Mouse (Mus musculus) lung, embryonic 14.5 days (tissue): ENCODE measurements around the gene Drc1. TPM values are rescaled to one million over a fixed set of nuclear protein-coding genes. Genes with fewer than 3 reads are reported as not detected.
A peak's percentile ranks its signal among the peaks of the same experiment; 100 is the strongest.

ENCODE experiments used
- ATAC-seq: fragments of 200-750 bp; cut with Nextera tagmentation; 2 replicates; pipeline ENCODE4 v1.8.0; 2017; ENCODE audit warnings: mild to moderate bottlenecking, moderate TSS enrichment, moderate library complexity; ENCODE audit not compliant: insufficient read depth
- DNase-seq: peaks from one replicate; pipeline ENCODE4 v3.0.0-alpha.2; 2015
- H3K27ac ChIP-seq: fragments of 300-500 bp; sonication (generic); 2 replicates; pipeline ENCODE4 v1.5.1; 2014; ENCODE audit warnings: low read depth, mild to moderate bottlenecking, moderate library complexity
- H3K27me3 ChIP-seq: fragments of 300-500 bp; sonication (generic); 2 replicates; pipeline ENCODE4 v1.6.1; 2014; ENCODE audit warnings: low read length, control low read depth; ENCODE audit not compliant: insufficient read depth
- H3K36me3 ChIP-seq: fragments of 300-500 bp; sonication (generic); 2 replicates; pipeline ENCODE4 v1.6.1; 2014; ENCODE audit warnings: control low read depth; ENCODE audit not compliant: insufficient read depth
- H3K4me1 ChIP-seq: fragments of 300-500 bp; sonication (generic); 2 replicates; pipeline ENCODE4 v1.6.1; 2014; ENCODE audit warnings: antibody characterized with exemption, control low read depth; ENCODE audit not compliant: insufficient read depth
- H3K4me2 ChIP-seq: fragments of 300-500 bp; sonication (generic); 2 replicates; pipeline ENCODE4 v1.6.1; 2014; ENCODE audit warnings: mild to moderate bottlenecking
- H3K4me3 ChIP-seq: fragments of 300-500 bp; sonication (generic); 2 replicates; pipeline ENCODE4 v1.5.1; 2014; ENCODE audit warnings: low read depth, low read length
- H3K9ac ChIP-seq: fragments of 300-500 bp; sonication (generic); 2 replicates; pipeline ENCODE4 v1.6.1; 2014
- H3K9me3 ChIP-seq: fragments of 300-500 bp; sonication (generic); 2 replicates; pipeline ENCODE4 v1.6.1; 2016; ENCODE audit warnings: low read depth, low read length, control low read depth
- CTCF ChIP-seq: IDR thresholded peaks from 2 replicates; pipeline ENCODE4 v1.5.1; 2016; ENCODE audit warnings: antibody characterized with exemption, low read depth
- WGBS: fragments of 180-500 bp; shearing (Covaris S2); extraction: QIAGEN DNeasy Blood & Tissue Kit; methylation state at CpG from one replicate; pipeline ENCODE4 v1.1.7; 2014; 5-methylcytosine and 5-hydroxymethylcytosine counted together
- polyA plus RNA-seq: library from polyadenylated mRNA; unstranded; fragments of >200 nt; fragmentation: Nextera tagmentation; extraction: Ambion mirVana; gene quantifications from 2 replicates; pipeline ENCODE4 v1.2.1, GENCODE M21; 2014

The Drc1 gene
- polyA plus RNA-seq, 1 experiment from 2014 or later: 0.46 TPM

DNA sequence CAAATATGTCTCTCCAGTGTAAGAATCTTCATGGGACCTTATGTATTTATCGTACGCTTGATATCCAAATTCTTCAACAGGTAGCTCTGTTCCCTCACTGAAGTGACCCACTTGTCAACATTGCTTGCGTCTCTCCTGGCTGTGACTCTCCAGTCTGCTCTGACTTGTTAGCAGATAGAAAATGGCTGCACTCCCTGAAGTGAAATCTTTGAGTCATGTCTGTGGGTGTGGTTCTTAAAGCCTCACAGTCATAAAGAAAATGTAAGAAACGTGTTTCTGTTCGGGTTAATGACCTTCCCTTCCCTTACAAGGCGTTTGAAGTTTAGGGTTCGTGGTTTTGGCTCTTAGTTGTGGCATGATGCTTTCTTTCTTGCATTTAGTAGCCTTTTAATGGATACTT, 40.6 kb upstream of the Drc1 start:
- Histone ChIP-seq H3K27ac (no peak overlapping the region), H3K4me3 (no peak overlapping the region), H3K4me1 (0 out of 2 replicates have a peak, but pooled peaks cover 9% of the 10 kb centered on the region), H3K9ac (no peak overlapping the region), H3K27me3 (no peaks in the 10 kb centered on the region), H3K9me3 (no peaks in the 10 kb centered on the region), H3K4me2 (no peak overlapping the region), H3K36me3 (no peaks in the 10 kb centered on the region)
- no peak for TF ChIP-seq CTCF
- ATAC-seq (no peak), DNase-seq (no peak)
- WGBS: 76% methylated on average over 7 of the region's 7 CpGs

GRCm38 (mm10) chr5:30242410-30242809, 38.8 kb upstream of the Drc1 start:
- WGBS: 23% methylated on average over 1 of the region's 1 CpGs
- Histone ChIP-seq H3K4me1 (peaks cover 13% of the 10 kb centered on the region; the same call in 1 of the 2 replicates), H3K36me3 (no peaks in the 10 kb centered on the region), H3K9me3 (no peaks in the 10 kb centered on the region), H3K4me2 (no peak overlapping the region), H3K27me3 (no peaks in the 10 kb centered on the region), H3K27ac (no peak overlapping the region), H3K4me3 (no peak overlapping the region), H3K9ac (no peak overlapping the region)
- TF ChIP-seq CTCF: no peak
- DNase-seq (peak; percentile 47), ATAC-seq (peak; percentile 13; the same call in 1 of the 2 replicates)

DNA sequence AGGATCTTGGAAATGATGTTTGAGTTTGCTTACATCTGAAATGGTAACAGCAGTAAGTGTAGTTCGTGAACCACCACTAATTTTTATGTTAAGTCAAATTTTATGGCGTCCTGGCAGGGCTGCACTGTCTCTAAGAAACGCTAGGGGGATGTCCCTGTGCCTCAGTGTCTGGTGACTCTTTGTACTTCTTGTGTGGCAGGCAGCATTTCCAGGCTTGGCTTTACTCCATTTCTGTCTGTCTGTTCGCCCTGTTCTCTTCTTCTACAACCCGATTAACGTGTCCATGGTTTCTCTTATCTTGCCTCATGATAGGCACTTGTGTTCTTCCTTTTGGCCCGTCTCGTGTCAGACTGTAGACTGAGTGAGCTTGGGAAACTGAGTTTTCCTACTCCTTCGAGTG, 37.4 kb upstream of the Drc1 start:
- H3K9ac ChIP-seq: no peak overlapping the region
- H3K27ac ChIP-seq: no peak overlapping the region
- H3K4me2 ChIP-seq: no peak overlapping the region
- no peaks in the 10 kb centered on the region for H3K27me3 ChIP-seq
- H3K4me3 ChIP-seq: no peak overlapping the region
- peak; percentile 80 for DNase-seq
- TF ChIP-seq CTCF: peak; percentile 65
- no peaks in the 10 kb centered on the region for H3K36me3 ChIP-seq
- peaks cover 13% of the 10 kb centered on the region; the same call in 1 of the 2 replicates for H3K4me1 ChIP-seq
- peak; percentile 29; the same call in 1 of the 2 replicates for ATAC-seq
- WGBS: 38% methylated on average over 9 of the region's 9 CpGs
- H3K9me3 ChIP-seq: no peaks in the 10 kb centered on the region

- Histone ChIP-seq H3K4me3 (no peak overlapping the region), H3K27me3 (no peaks in the 10 kb centered on the region), H3K36me3 (0 out of 2 replicates have a peak, but pooled peaks cover 10% of the 10 kb centered on the region), H3K4me2 (no peak overlapping the region), H3K9me3 (no peaks in the 10 kb centered on the region), H3K9ac (no peak overlapping the region), H3K27ac (no peak overlapping the region), H3K4me1 (peaks cover 13% of the 10 kb centered on the region; the same call in 1 of the 2 replicates)
- ATAC-seq: peak; percentile 13; the same call in 1 of the 2 replicates
- no peak for TF ChIP-seq CTCF
- 42% methylated on average over 9 of the region's 9 CpGs for WGBS
- peak; percentile 70 for DNase-seq
Measured at GRCm38 (mm10) chr5:30245861-30246416, 35.2 kb upstream of the Drc1 start.

DNA sequence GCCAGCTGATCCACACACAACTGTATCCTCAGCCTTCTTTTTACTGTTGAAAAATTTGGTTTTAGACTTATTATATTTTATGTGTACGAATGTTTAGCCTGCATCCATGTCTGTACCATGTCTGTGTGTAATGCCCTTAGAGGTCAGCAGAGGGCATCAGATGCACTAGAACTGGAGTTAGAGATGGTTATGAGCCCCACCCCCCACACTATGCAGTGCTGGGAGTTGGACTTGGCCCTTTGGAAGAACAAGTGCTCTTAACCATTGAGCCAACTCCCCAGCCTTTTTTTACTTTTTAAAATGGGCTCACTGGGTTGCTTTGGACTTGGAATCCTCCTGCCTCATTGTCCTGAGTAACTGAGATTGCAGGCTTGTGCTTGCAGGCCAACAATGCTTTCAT, 33.5 kb upstream of the Drc1 start:
- DNase-seq (peak; percentile 15), ATAC-seq (no peak)
- peaks cover 14% of the 10 kb centered on the region; the same call in 1 of the 2 replicates for H3K36me3 ChIP-seq
- TF ChIP-seq CTCF: peak; percentile 40
- no peak overlapping the region for H3K27ac ChIP-seq
- peaks cover 10% of the 10 kb centered on the region; the same call in 1 of the 2 replicates for H3K4me1 ChIP-seq
- no peak overlapping the region for H3K4me2 ChIP-seq
- H3K4me3 ChIP-seq: no peak overlapping the region
- H3K9me3 ChIP-seq: no peaks in the 10 kb centered on the region
- no peaks in the 10 kb centered on the region for H3K27me3 ChIP-seq
- 94% methylated on average over 1 of the region's 1 CpGs for whole genome bisulfite sequencing
- no peak overlapping the region for H3K9ac ChIP-seq

GRCm38 (mm10) chr5:30255567-30256354, 25.4 kb upstream of the Drc1 start:
- peak; percentile 54; the same call in 1 of the 2 replicates for ATAC-seq
- TF ChIP-seq CTCF: no peak
- Histone ChIP-seq H3K36me3 (peaks cover 50% of the 10 kb centered on the region), H3K27ac (peak overlapping the region; percentile 37), H3K9me3 (no peaks in the 10 kb centered on the region), H3K4me2 (no peak overlapping the region), H3K27me3 (no peaks in the 10 kb centered on the region), H3K4me3 (no peak overlapping the region), H3K4me1 (no peaks in the 10 kb centered on the region), H3K9ac (no peak overlapping the region)
- 49% methylated on average over 12 of the region's 12 CpGs for WGBS
- peak; percentile 41 for DNase-seq

- H3K4me3 ChIP-seq: no peak overlapping the region
- DNase-seq (no peak), ATAC-seq (no peak)
- no peaks in the 10 kb centered on the region for H3K27me3 ChIP-seq
- H3K9me3 ChIP-seq: no peaks in the 10 kb centered on the region
- H3K9ac ChIP-seq: no peak overlapping the region
- H3K4me2 ChIP-seq: no peak overlapping the region
- 92% methylated on average over 7 of the region's 7 CpGs for WGBS
- H3K27ac ChIP-seq: no peak overlapping the region
- H3K4me1 ChIP-seq: no peaks in the 10 kb centered on the region
- TF ChIP-seq CTCF: no peak
- H3K36me3 ChIP-seq: peaks cover 41% of the 10 kb centered on the region
Measured at GRCm38 (mm10) chr5:30258776-30259175, 22.4 kb upstream of the Drc1 start.
